Mouse (Mus musculus) megakaryocyte progenitor cell, adult 5-6 weeks (primary cell): ENCODE measurements around the gene Lck. TPM values are rescaled to one million over a fixed set of nuclear protein-coding genes. Genes with fewer than 3 reads are reported as not detected.
A peak's percentile ranks its signal among the peaks of the same experiment; 100 is the strongest.

Experiments
- ATAC-seq: replicated peaks from 2 replicates; pipeline ENCODE4 v1.8.0; 2016; ENCODE audit warnings: mild to moderate bottlenecking, moderate TSS enrichment, inconsistent platforms; ENCODE audit not compliant: poor library complexity
- total RNA-seq, 2 experiments: library from RNA; stranded (forward) in 1 of 2; stranded (reverse) in 1 of 2; fragments of 157-497, 149-512 nt in 1 of 2; fragments of 200-1000 nt in 1 of 2; gene quantifications; 2 replicates each; pipeline versions ENCODE4 v1.2.3 to v1.2.4; 2015 to 2017

Lck gene
- total RNA-seq (2015) (1.2 and 2.7 TPM in 2 replicates), total RNA-seq (2017) (3.5 and 4.4 TPM in 2 replicates)

- no peak for ATAC-seq
Observed at GRCm38 (mm10) chr4:129573430-129573829, at the start of gene Lck. Gene Lck, minus strand, starts transcription at chr4:129573641.

GRCm38 (mm10) chr4:129622803-129623535 is 49.5 kb upstream of the Lck start:
- ATAC-seq, result no peak

GRCm38 (mm10) chr4:129622120-129622802 is 48.8 kb upstream of the Lck start:
- ATAC-seq, result no peak

- no peak for ATAC-seq
Observed at GRCm38 (mm10) chr4:129621283-129621841, 47.9 kb upstream of the Lck start.

GRCm38 (mm10) chr4:129620419-129621282 is 47.2 kb upstream of the Lck start:
- no peak for ATAC-seq

- ATAC-seq, result peak; percentile 88
Observed at GRCm38 (mm10) chr4:129618786-129619691, 45.6 kb upstream of the Lck start, which contains the start of gene Iqcc. Gene Iqcc, minus strand, starts transcription at chr4:129619099.

- ATAC-seq, result no peak
Observed at GRCm38 (mm10) chr4:129618031-129618430, 44.6 kb upstream of the Lck start.

GRCm38 (mm10) chr4:129617121-129617641 is 43.7 kb upstream of the Lck start:
- no peak for ATAC-seq

GRCm38 (mm10) chr4:129616631-129617030 is 43.2 kb upstream of the Lck start:
- no peak for ATAC-seq

GRCm38 (mm10) chr4:129615801-129616290 is 42.4 kb upstream of the Lck start:
- no peak for ATAC-seq

- no peak for ATAC-seq
Observed at GRCm38 (mm10) chr4:129614093-129614492, 40.7 kb upstream of the Lck start, which contains the start of gene Dcdc2b. Gene Dcdc2b, minus strand, starts transcription at chr4:129614257.

- ATAC-seq, result no peak
Observed at GRCm38 (mm10) chr4:129610472-129610871, 37.0 kb upstream of the Lck start.

GRCm38 (mm10) chr4:129610026-129610425 is 36.6 kb upstream of the Lck start:
- no peak for ATAC-seq

- ATAC-seq, result no peak
Observed at GRCm38 (mm10) chr4:129609139-129609631, 35.7 kb upstream of the Lck start.

- ATAC-seq, result peak; percentile 99
Observed at GRCm38 (mm10) chr4:129608426-129609025, 35.1 kb upstream of the Lck start.

GRCm38 (mm10) chr4:129600233-129601158 is 27.1 kb upstream of the Lck start, which contains the start of the genes Eif3i and Tmem234:
Gene Eif3i, minus strand, starts transcription at chr4:129600648.
Gene Tmem234, plus strand, starts transcription at chr4:129600668.
- ATAC-seq, result peak; percentile 99

- ATAC-seq, result peak; percentile 19; the same call in 1 of the 2 replicates
Observed at GRCm38 (mm10) chr4:129588865-129589264, 15.4 kb upstream of the Lck start.
